Mouse (Mus musculus) kidney, embryonic 14.5 days (tissue): ENCODE measurements around the gene Cryba2. TPM values are rescaled to one million over a fixed set of nuclear protein-coding genes. Genes with fewer than 3 reads are reported as not detected.

ENCODE experiments used
- ATAC-seq: fragments of 200-750 bp; cut with Nextera tagmentation; 2 replicates; pipeline ENCODE4 v1.8.0; 2017; ENCODE audit warnings: moderate number of reproducible peaks, mild to moderate bottlenecking, moderate TSS enrichment, moderate library complexity; ENCODE audit not compliant: low FRiP score, low TSS enrichment
- H3K27ac ChIP-seq: fragments of 300-500 bp; sonication (generic); 2 replicates; pipeline ENCODE4 v1.5.1; 2014; ENCODE audit warnings: low read depth, mild to moderate bottlenecking, low read length, moderate library complexity, mixed read lengths
- H3K27me3 ChIP-seq: fragments of 300-500 bp; sonication (generic); 2 replicates; pipeline ENCODE4 v1.6.1; 2014; ENCODE audit warnings: mild to moderate bottlenecking, low read length; ENCODE audit not compliant: control insufficient read depth, insufficient read depth
- H3K36me3 ChIP-seq: fragments of 300-500 bp; sonication (generic); 2 replicates; pipeline ENCODE4 v1.6.1; 2014; ENCODE audit warnings: low read length, mixed read lengths; ENCODE audit not compliant: control insufficient read depth, insufficient read depth
- H3K4me1 ChIP-seq: fragments of 300-500 bp; sonication (generic); 2 replicates; pipeline ENCODE4 v1.6.1; 2014; ENCODE audit warnings: low read length, mixed read lengths; ENCODE audit not compliant: control insufficient read depth, insufficient read depth
- H3K4me2 ChIP-seq: fragments of 300-500 bp; sonication (generic); replicated peaks from 2 replicates; pipeline ENCODE4 v1.6.1; 2014; ENCODE audit warnings: low read depth, mild to moderate bottlenecking, low read length
- H3K4me3 ChIP-seq: fragments of 300-500 bp; sonication (generic); 2 replicates; pipeline ENCODE4 v1.5.1; 2014; ENCODE audit warnings: mild to moderate bottlenecking, low read length
- H3K9ac ChIP-seq: fragments of 300-500 bp; sonication (generic); 2 replicates; pipeline ENCODE4 v1.6.1; 2014; ENCODE audit warnings: low read depth, mild to moderate bottlenecking, low read length, moderate library complexity
- H3K9me3 ChIP-seq: fragments of 300-500 bp; sonication (generic); 2 replicates; pipeline ENCODE4 v1.6.1; 2016; ENCODE audit warnings: low read length; ENCODE audit not compliant: control insufficient read depth
- WGBS: fragments of 180-500 bp; shearing (Covaris S2); extraction: QIAGEN DNeasy Blood & Tissue Kit; methylation state at CpG from one replicate; pipeline ENCODE4 v1.1.7; 2014; 5-methylcytosine and 5-hydroxymethylcytosine counted together
- polyA plus RNA-seq: library from polyadenylated mRNA; unstranded; fragments of >200 nt; fragmentation: Nextera tagmentation; extraction: Ambion mirVana; gene quantifications from 2 replicates; pipeline ENCODE4 v1.2.1, GENCODE M21; 2014

The Cryba2 gene
- polyA plus RNA-seq, 1 experiment from 2014 or later = not detected

- ATAC-seq = no peak
- Histone ChIP-seq H3K9ac (no peak overlapping the region), H3K27me3 (peaks cover 87% of the 10 kb centered on the region), H3K4me2 (no peak overlapping the region), H3K9me3 (no peaks in the 10 kb centered on the region), H3K4me3 (no peak overlapping the region), H3K27ac (no peak overlapping the region), H3K36me3 (no peaks in the 10 kb centered on the region), H3K4me1 (0 out of 2 replicates have a peak, but pooled peaks cover 5% of the 10 kb centered on the region)
- WGBS = 0% methylated on average over 2 of the region's 8 CpGs
These were observed 1.4 kb downstream of the Cryba2 start for GRCm38 (mm10) chr1:74891513-74891912.

GRCm38 (mm10) chr1:74885369-74886042 lies 7.4 kb downstream of the Cryba2 start, which contains the start of gene Fev:
Gene Fev, minus strand, starts transcription at chr1:74885419.
- whole genome bisulfite sequencing = under 1% methylated on average over 36 of the region's 43 CpGs
- Histone ChIP-seq H3K9me3 (no peaks in the 10 kb centered on the region), H3K9ac (no peak within 1 kb of the TSS; the same call in none of the 2 replicates), H3K4me1 (peaks cover 16% of the 10 kb centered on the region), H3K36me3 (no peaks in the 10 kb centered on the region), H3K4me3 (peak within 1 kb of the TSS; percentile 32), H3K4me2 (peak within 1 kb of the TSS; percentile 55), H3K27ac (no peak within 1 kb of the TSS), H3K27me3 (peaks cover 91% of the 10 kb centered on the region)
- 0 out of 2 replicates have a peak, but pooled peaks have one; percentile 60 for ATAC-seq

GRCm38 (mm10) chr1:74884196-74885141 lies 8.5 kb downstream of the Cryba2 start:
- Histone ChIP-seq H3K4me3 (peak overlapping the region; percentile 32), H3K27me3 (peaks cover 85% of the 10 kb centered on the region), H3K36me3 (no peaks in the 10 kb centered on the region), H3K27ac (no peak overlapping the region), H3K9me3 (no peaks in the 10 kb centered on the region), H3K4me1 (peaks cover 16% of the 10 kb centered on the region), H3K9ac (no peak overlapping the region; the same call in 1 of the 2 replicates), H3K4me2 (peak overlapping the region; percentile 55)
- no peak for ATAC-seq
- under 1% methylated on average over 57 of the region's 57 CpGs for WGBS

GRCm38 (mm10) chr1:74883441-74883840 lies 9.5 kb downstream of the Cryba2 start:
- Histone ChIP-seq H3K4me3 (no peak overlapping the region), H3K4me1 (peaks cover 16% of the 10 kb centered on the region), H3K4me2 (no peak overlapping the region), H3K27ac (no peak overlapping the region), H3K9me3 (no peaks in the 10 kb centered on the region), H3K36me3 (no peaks in the 10 kb centered on the region), H3K27me3 (peaks cover 89% of the 10 kb centered on the region), H3K9ac (no peak overlapping the region)
- no peak for ATAC-seq
- 7% methylated on average over 5 of the region's 5 CpGs for WGBS

- peak overlapping the region; percentile 30 for H3K4me3 ChIP-seq
- no peaks in the 10 kb centered on the region for H3K36me3 ChIP-seq
- H3K9ac ChIP-seq = no peak overlapping the region
- peaks cover 89% of the 10 kb centered on the region for H3K27me3 ChIP-seq
- 2% methylated on average over 8 of the region's 8 CpGs for WGBS
- peaks cover 16% of the 10 kb centered on the region for H3K4me1 ChIP-seq
- no peaks in the 10 kb centered on the region for H3K9me3 ChIP-seq
- H3K4me2 ChIP-seq = no peak overlapping the region
- no peak for ATAC-seq
- H3K27ac ChIP-seq = no peak overlapping the region
These were observed 10.1 kb downstream of the Cryba2 start for GRCm38 (mm10) chr1:74882828-74883227.

- peaks cover 83% of the 10 kb centered on the region for H3K27me3 ChIP-seq
- no peaks in the 10 kb centered on the region for H3K9me3 ChIP-seq
- no peak overlapping the region for H3K27ac ChIP-seq
- no peak overlapping the region for H3K9ac ChIP-seq
- H3K4me3 ChIP-seq = peak overlapping the region; percentile 30
- peaks cover 16% of the 10 kb centered on the region for H3K4me1 ChIP-seq
- ATAC-seq = no peak
- H3K4me2 ChIP-seq = peak overlapping the region; percentile 48
- no peaks in the 10 kb centered on the region for H3K36me3 ChIP-seq
- under 1% methylated on average over 69 of the region's 74 CpGs for WGBS
These were observed 10.7 kb downstream of the Cryba2 start for GRCm38 (mm10) chr1:74882055-74882734.

- H3K9me3 ChIP-seq = no peaks in the 10 kb centered on the region
- H3K27me3 ChIP-seq = peaks cover 71% of the 10 kb centered on the region
- WGBS = 7% methylated on average over 18 of the region's 18 CpGs
- no peak for ATAC-seq
- H3K9ac ChIP-seq = no peak overlapping the region
- no peak overlapping the region for H3K4me3 ChIP-seq
- H3K4me1 ChIP-seq = peaks cover 16% of the 10 kb centered on the region
- no peak overlapping the region for H3K4me2 ChIP-seq
- no peaks in the 10 kb centered on the region for H3K36me3 ChIP-seq
- H3K27ac ChIP-seq = no peak overlapping the region
These were observed 12.1 kb downstream of the Cryba2 start for GRCm38 (mm10) chr1:74880785-74881360.

- no peaks in the 10 kb centered on the region for H3K4me1 ChIP-seq
- no peak overlapping the region for H3K9ac ChIP-seq
- 54% methylated on average over 3 of the region's 3 CpGs for WGBS
- no peak overlapping the region for H3K4me3 ChIP-seq
- H3K27ac ChIP-seq = no peak overlapping the region
- H3K27me3 ChIP-seq = peaks cover 39% of the 10 kb centered on the region
- H3K4me2 ChIP-seq = no peak overlapping the region
- H3K36me3 ChIP-seq = no peaks in the 10 kb centered on the region
- ATAC-seq = no peak
- H3K9me3 ChIP-seq = no peaks in the 10 kb centered on the region
These were observed 15.7 kb downstream of the Cryba2 start for GRCm38 (mm10) chr1:74877199-74877598.
